Mouse (Mus musculus) hindbrain, embryonic 11.5 days (tissue): ENCODE results near the gene Lpar3. TPM values are rescaled to one million over a fixed set of nuclear protein-coding genes. Genes with fewer than 3 reads are reported as not detected.

ENCODE experiments used
- ATAC-seq: fragments of 200-750 bp; cut with Nextera tagmentation; 2 replicates; pipeline ENCODE4 v1.8.0; 2017; ENCODE audit warnings: mild to moderate bottlenecking, moderate TSS enrichment, moderate library complexity; ENCODE audit not compliant: low FRiP score
- DNase-seq: peaks from one replicate; pipeline ENCODE4 v3.0.0-alpha.2; 2015; ENCODE audit warnings: low spot score
- H3K27ac ChIP-seq: fragments of 300-500 bp; sonication (generic); 2 replicates; pipeline ENCODE4 v1.5.1; 2014; ENCODE audit warnings: mild to moderate bottlenecking, low read depth, low read length
- H3K27me3 ChIP-seq: fragments of 300-500 bp; sonication (generic); 2 replicates; pipeline ENCODE4 v1.6.1; 2014; ENCODE audit warnings: mild to moderate bottlenecking, low read length, moderate library complexity, mixed read lengths; ENCODE audit not compliant: control insufficient read depth, insufficient read depth
- H3K36me3 ChIP-seq: fragments of 300-500 bp; sonication (generic); 2 replicates; pipeline ENCODE4 v1.6.1; 2014; ENCODE audit warnings: mild to moderate bottlenecking, low read length, moderate library complexity, mixed read lengths; ENCODE audit not compliant: control insufficient read depth, insufficient read depth
- H3K4me1 ChIP-seq: fragments of 300-500 bp; sonication (generic); replicated peaks from 2 replicates; pipeline ENCODE4 v1.6.1; 2014; ENCODE audit warnings: low read length, mixed read lengths; ENCODE audit not compliant: control insufficient read depth, insufficient read depth
- H3K4me2 ChIP-seq: fragments of 300-500 bp; sonication (generic); replicated peaks from 2 replicates; pipeline ENCODE4 v1.6.1; 2014; ENCODE audit warnings: mild to moderate bottlenecking, low read depth, low read length
- H3K4me3 ChIP-seq: fragments of 300-500 bp; sonication (generic); 2 replicates; pipeline ENCODE4 v1.5.1; 2014; ENCODE audit warnings: low read depth, low read length
- H3K9ac ChIP-seq: fragments of 300-500 bp; sonication (generic); 2 replicates; pipeline ENCODE4 v1.6.1; 2014; ENCODE audit warnings: low read depth, low read length
- H3K9me3 ChIP-seq: fragments of 300-500 bp; sonication (generic); 2 replicates; pipeline ENCODE4 v1.6.1; 2016; ENCODE audit warnings: low read length; ENCODE audit not compliant: control insufficient read depth
- whole genome bisulfite sequencing: fragments of 180-500 bp; shearing (Covaris S2); extraction: QIAGEN DNeasy Blood & Tissue Kit; methylation state at CpG from one replicate; pipeline ENCODE4 v1.1.7; 2014; 5-methylcytosine and 5-hydroxymethylcytosine counted together
- polyA plus RNA-seq: library from polyadenylated mRNA; unstranded; fragments of >200 nt; fragmentation: Nextera tagmentation; extraction: Ambion mirVana; gene quantifications from 2 replicates; pipeline ENCODE4 v1.2.1, GENCODE M21; 2014

The Lpar3 gene
- polyA plus RNA-seq, 1 experiment from 2014 or later, result 1.4 TPM

DNA sequence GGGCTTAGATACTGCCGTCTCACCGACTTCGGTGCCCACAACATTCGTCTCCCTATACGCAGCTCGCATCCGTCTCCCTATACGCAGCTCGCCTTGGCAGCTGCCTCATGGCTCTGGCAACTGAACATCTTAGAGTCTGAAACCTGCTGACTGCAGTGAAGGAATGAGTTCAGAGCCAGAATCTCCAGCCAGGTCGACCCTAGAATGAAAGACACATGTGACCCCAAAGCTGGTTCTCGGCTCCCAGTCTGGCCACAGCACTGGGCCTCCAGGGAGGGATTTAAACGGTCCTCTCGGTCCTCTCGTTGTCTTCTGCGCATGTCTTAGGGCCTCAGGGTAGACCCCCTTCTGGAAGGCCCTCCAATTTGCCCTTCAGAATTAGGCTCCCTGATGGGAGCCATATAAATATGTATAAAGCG lies 97.8 kb downstream of the Lpar3 start:
- Histone ChIP-seq H3K9me3 (no peaks in the 10 kb centered on the region), H3K4me1 (0 out of 2 replicates have a peak, but pooled peaks cover 2% of the 10 kb centered on the region), H3K4me2 (no peak overlapping the region), H3K27ac (no peak overlapping the region), H3K27me3 (peaks cover 3% of the 10 kb centered on the region; the same call in 1 of the 2 replicates), H3K9ac (no peak overlapping the region), H3K36me3 (no peaks in the 10 kb centered on the region), H3K4me3 (no peak overlapping the region)
- DNase-seq, result no peak
- peak; percentile 68; the same call in 1 of the 2 replicates for ATAC-seq
- 48% methylated on average over 16 of the region's 16 CpGs for WGBS

DNA sequence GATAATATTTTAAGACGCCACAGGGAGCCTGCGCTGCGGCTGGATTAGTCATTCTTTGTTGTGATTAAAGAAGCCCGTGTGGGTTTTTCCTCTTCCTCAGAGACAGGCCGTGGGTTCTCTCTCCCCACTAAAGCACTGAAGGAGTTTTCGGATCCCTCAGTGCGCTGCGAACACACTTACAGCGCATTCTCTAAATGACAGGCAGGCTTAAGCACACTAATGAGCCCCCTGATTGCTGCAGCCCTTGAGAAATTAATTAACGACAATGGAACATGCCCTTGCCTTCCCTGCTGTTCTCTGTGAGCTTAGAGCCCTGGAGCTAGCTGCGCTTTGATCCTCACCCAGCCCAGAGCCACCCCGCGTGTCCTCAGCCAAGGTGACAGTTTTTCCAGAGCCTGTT lies 98.2 kb downstream of the Lpar3 start:
- Histone ChIP-seq H3K4me2 (no peak overlapping the region), H3K36me3 (no peaks in the 10 kb centered on the region), H3K9me3 (no peaks in the 10 kb centered on the region), H3K9ac (no peak overlapping the region), H3K27me3 (peaks cover 3% of the 10 kb centered on the region; the same call in 1 of the 2 replicates), H3K4me3 (no peak overlapping the region), H3K4me1 (0 out of 2 replicates have a peak, but pooled peaks cover 2% of the 10 kb centered on the region), H3K27ac (no peak overlapping the region)
- DNase-seq (no peak), ATAC-seq (peak; percentile 67; the same call in 1 of the 2 replicates)
- 40% methylated on average over 13 of the region's 13 CpGs for WGBS

DNA sequence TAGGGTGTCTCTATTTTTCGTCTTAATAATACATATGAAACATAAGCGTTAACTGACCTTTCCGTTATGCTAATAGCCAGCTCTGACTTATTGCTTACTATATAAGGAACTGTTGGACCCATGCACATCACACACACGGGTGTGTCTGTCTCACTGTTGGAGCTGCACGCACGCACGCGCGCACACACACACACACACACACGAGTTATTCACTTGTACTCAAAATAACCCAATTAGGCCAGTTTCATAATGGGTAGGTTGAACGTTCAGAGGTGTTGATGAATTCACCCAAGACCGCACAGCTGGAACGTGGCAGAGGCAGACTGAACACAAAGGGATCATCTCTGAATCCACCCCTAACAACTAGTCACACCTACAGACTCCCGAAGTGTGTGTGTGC lies 98.7 kb downstream of the Lpar3 start:
- H3K4me2 ChIP-seq, result no peak overlapping the region
- H3K4me3 ChIP-seq, result no peak overlapping the region
- no peaks in the 10 kb centered on the region for H3K36me3 ChIP-seq
- WGBS, result 85% methylated on average over 14 of the region's 14 CpGs
- DNase-seq (no peak), ATAC-seq (peak; percentile 18; the same call in 1 of the 2 replicates)
- H3K27me3 ChIP-seq, result peaks cover 3% of the 10 kb centered on the region; the same call in 1 of the 2 replicates
- H3K9me3 ChIP-seq, result no peaks in the 10 kb centered on the region
- no peak overlapping the region for H3K27ac ChIP-seq
- 0 out of 2 replicates have a peak, but pooled peaks cover 2% of the 10 kb centered on the region for H3K4me1 ChIP-seq
- H3K9ac ChIP-seq, result no peak overlapping the region

DNA sequence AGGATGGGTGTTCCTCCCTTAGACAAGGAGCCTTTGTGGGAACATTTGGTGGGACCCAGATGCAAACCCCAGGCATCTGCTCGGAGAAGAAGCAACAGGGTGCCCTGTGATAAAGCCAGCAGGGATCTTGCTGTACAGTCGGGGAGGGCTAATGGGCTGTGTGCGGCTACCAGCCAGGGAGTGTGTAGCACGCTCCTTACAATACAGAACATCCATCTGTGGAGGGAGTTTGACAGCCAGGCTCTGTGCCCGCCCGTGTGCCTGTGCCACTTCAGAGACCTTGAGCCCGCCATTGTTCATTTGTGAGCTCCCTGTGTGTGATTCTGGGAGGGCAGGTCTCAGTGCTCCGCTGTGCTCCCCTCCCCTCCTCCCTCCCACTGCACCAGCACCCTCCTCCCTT lies 104.2 kb downstream of the Lpar3 start:
- DNase-seq (no peak), ATAC-seq (no peak)
- no peak overlapping the region for H3K4me2 ChIP-seq
- whole genome bisulfite sequencing, result 62% methylated on average over 8 of the region's 8 CpGs
- H3K27me3 ChIP-seq, result peaks cover 3% of the 10 kb centered on the region
- H3K4me1 ChIP-seq, result peaks cover 3% of the 10 kb centered on the region; the same call in 1 of the 2 replicates
- H3K27ac ChIP-seq, result no peak overlapping the region
- no peaks in the 10 kb centered on the region for H3K36me3 ChIP-seq
- H3K9ac ChIP-seq, result no peak overlapping the region
- H3K9me3 ChIP-seq, result no peaks in the 10 kb centered on the region
- no peak overlapping the region for H3K4me3 ChIP-seq

DNA sequence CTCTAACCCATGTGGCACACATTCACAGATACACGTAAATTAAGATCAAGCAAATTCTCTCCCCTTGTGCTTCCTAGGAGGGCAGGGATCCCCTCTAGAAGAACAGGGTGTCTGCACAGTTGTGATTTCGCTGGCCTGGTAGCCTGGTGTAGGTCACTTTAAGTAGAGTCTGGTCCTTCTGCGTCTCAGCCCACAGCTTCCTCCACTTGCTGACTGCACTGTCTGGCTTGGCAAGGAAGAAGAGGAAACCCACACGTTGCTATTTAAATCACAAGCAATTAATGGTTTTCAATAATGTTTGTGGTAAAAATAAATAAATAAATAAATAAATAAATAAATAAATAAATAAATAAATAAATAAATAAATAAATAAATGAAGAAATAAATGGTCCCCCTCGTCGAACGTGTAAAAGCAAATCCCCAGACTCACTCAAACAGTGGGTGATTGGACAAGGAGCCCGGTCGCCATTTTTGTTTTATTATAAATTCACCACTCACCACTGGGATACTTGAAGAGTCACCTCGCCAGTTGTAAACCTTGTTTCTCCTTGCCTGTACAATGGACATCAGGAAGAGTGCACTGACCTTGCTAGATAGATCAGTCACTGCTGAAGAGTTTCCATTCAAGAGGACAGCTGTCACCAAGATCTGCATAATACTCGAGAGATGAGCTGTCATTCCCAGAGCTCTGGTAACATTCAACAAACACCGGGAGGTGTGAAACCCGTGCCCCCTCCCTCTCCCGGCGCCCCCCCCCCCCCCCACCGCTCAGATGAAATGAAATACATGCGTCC lies 106.2 kb downstream of the Lpar3 start:
- H3K27me3 ChIP-seq, result peaks cover 3% of the 10 kb centered on the region
- no peak overlapping the region for H3K27ac ChIP-seq
- DNase-seq, result peak; percentile 39
- no peaks in the 10 kb centered on the region for H3K9me3 ChIP-seq
- peaks cover 3% of the 10 kb centered on the region; the same call in 1 of the 2 replicates for H3K4me1 ChIP-seq
- 41% methylated on average over 14 of the region's 17 CpGs for WGBS
- H3K9ac ChIP-seq, result no peak overlapping the region
- peak; percentile 55 for ATAC-seq
- no peak overlapping the region for H3K4me3 ChIP-seq
- H3K4me2 ChIP-seq, result no peak overlapping the region; the same call in 1 of the 2 replicates
- H3K36me3 ChIP-seq, result no peaks in the 10 kb centered on the region

DNA sequence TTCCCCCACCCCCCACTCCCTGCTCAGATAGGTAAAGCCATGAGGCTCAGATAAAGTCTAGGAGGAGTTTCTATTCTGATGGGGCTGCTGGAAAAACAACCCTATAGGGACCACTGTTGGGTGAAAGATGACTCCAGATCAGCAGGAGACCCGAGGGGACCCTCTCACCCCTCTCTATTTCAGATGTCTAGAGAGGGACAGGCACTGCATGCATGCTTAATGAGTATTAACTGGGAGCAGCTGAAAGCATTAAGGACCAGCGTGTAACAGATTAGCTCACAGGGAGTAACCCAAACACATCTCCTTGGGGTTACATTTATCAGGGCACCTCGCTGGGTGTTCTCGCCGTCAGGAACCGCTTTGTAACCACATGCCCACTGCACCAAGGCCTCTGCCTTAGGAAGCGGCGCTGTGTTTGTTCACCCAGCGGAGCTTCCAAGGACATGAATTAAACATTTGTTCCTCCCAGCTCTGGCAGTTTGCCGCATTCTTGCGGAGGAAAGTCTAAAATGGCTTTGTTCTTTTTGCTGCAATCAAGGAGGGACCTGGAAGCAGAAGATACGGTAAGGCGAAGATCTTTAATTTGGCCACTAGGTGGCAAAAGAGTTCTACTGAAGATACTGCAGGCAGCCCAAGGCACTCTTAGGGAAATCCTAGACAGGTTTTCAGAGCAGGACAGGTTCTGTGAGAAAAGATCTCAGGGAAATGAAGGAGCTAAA lies 106.9 kb downstream of the Lpar3 start:
- peaks cover 3% of the 10 kb centered on the region; the same call in 1 of the 2 replicates for H3K4me1 ChIP-seq
- H3K4me3 ChIP-seq, result peak overlapping the region; percentile 19; the same call in 1 of the 2 replicates
- peaks cover 3% of the 10 kb centered on the region for H3K27me3 ChIP-seq
- H3K9me3 ChIP-seq, result no peaks in the 10 kb centered on the region
- H3K4me2 ChIP-seq, result peak overlapping the region; percentile 50
- peak overlapping the region; percentile 62 for H3K27ac ChIP-seq
- H3K36me3 ChIP-seq, result no peaks in the 10 kb centered on the region
- ATAC-seq (peak; percentile 87), DNase-seq (peak; percentile 82)
- peak overlapping the region; percentile 49 for H3K9ac ChIP-seq
- WGBS, result 2% methylated on average over 13 of the region's 13 CpGs

DNA sequence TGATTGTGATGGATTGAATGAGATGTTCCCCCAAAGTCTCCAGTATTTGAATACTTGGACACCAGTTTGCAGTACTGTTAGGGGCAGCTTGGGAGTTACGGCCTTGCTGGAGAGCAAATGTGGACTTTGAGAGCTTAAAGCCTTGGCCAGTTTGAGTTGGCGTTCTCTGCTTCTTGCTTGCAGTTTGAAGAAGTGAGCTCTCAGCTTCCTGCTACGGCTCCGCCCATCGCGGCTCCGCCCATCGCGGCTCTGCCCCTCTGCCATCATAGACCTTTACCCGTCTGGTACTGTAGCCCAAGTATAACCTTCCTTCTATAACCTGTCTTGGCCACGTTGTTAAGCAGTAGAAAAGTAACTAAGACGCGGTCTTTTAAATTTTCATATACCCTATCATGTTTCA lies 108.0 kb downstream of the Lpar3 start:
- Histone ChIP-seq H3K27me3 (no peaks in the 10 kb centered on the region; the same call in 1 of the 2 replicates), H3K4me3 (no peak overlapping the region), H3K9ac (no peak overlapping the region), H3K9me3 (no peaks in the 10 kb centered on the region), H3K27ac (no peak overlapping the region), H3K4me1 (peaks cover 3% of the 10 kb centered on the region; the same call in 1 of the 2 replicates), H3K4me2 (no peak overlapping the region), H3K36me3 (no peaks in the 10 kb centered on the region)
- WGBS, result 21% methylated on average over 13 of the region's 13 CpGs
- ATAC-seq, result no peak
- DNase-seq, result peak; percentile 45

DNA sequence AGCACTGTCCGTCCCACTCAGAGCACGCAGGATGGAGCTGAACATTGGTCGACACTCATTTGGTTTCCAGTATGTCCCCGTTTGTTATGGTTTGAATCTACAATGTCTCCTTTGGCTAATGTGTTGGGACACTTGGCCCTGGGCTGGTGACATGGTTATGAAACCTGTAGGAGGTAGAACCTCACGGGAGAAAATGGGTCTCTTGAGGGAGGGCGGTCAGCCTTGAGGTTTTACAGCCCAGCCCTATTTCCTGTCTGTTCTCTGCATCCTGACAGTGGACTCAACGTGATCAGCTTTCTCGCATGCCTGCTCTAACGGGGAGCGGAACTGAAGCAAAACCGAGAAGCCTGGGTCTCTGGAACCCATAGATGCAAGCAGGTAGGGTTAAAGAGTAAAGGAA lies 111.1 kb downstream of the Lpar3 start:
- no peak overlapping the region for H3K4me2 ChIP-seq
- H3K27ac ChIP-seq, result no peak overlapping the region
- 90% methylated on average over 11 of the region's 11 CpGs for WGBS

More for the DNA sequence above, 111.1 kb downstream of the Lpar3 start:
- ATAC-seq (no peak), DNase-seq (no peak)
- Histone ChIP-seq H3K27me3 (no peaks in the 10 kb centered on the region), H3K9ac (no peak overlapping the region), H3K36me3 (no peaks in the 10 kb centered on the region), H3K4me3 (no peak overlapping the region), H3K9me3 (no peaks in the 10 kb centered on the region), H3K4me1 (peaks cover 3% of the 10 kb centered on the region; the same call in 1 of the 2 replicates)
